Mouse (Mus musculus): ENCODE results near the gene Gm7694.

Gm7694 gene

DNA sequence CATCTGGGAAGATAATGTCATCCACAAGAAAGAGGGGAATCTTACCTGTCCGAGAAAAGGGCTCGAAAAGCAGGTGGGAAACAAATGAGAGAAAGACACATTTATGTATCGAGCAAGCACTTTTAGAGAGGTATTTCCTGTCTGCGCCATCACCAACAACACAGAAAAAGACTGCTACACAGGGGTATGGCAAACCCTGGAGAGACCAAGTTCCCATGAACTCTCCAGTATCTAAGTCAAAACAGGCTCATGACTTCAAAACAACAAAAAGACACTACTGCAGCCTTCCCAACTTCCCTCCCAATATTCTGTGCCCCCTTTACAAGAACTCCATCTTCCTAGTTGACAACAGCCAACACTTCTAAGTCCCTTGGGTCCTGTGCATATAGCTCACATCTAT lies at the start of gene Gm7694:
Gm7694 (minus strand) TSS at position 101 of the 400 bp plus-strand sequence.
- no peak for DNase-seq (ENCODE audit: low spot score in 2 of 2)

DNA sequence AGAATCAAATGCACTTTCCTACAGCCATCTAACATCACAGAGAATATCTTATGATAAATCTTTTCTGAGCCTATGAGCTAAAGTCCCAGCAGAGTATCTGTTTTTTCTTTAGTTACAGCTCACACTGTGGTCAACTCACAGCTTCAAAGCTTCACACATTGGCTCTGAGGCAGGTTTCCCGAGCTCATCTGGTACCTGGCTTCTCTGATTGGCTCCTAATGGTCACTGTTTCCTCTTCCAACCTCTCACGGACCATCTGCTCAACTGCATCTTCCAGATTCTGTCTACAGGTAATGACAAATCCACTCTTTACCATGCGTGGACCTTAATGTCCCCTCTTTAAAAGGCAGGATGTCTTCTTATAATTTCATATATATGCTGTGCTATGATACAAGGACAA lies 47.2 kb upstream of the Gm7694 start:
- no peak for DNase-seq (ENCODE audit: low spot score in 2 of 2)

DNA sequence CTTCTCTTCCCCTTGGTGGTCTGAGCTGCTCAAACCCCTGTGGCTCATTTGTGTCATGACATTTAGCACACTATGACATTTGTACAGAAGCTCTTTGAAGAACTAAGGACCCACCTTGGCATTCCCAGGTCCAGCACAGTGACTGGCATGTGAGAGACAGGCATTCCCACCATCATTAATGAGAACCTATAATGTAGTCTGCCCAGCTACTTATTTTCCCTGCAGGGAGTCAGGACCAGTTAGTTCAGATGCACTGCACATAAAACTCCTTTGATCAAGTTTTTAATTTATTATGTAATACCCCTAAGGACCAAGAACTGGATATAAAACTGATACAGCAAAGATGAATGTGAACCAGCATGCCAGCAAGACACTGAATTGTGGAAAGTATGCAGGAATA lies 44.9 kb upstream of the Gm7694 start:
- no peak for DNase-seq (ENCODE audit: low spot score in 2 of 2)

DNA sequence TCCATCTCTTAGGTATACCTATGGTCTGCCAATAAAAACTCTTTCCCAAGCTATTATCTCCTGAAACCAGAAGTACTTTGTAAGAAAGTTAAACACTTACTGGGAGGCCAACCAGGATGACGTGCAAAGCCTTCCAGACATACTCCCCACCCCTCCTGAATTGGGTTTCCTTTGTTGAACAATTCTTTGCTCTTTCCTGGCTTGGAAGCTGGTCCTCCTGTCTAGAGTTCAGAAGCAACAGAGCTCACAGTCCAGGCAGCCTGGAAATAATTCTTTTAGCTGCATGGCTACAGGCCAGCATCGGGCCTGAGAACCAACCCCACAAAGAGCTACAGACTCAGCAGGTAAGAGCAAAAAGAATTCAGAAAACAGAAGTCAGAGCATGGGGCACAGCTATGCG lies 40.1 kb upstream of the Gm7694 start:
- DNase-seq (ENCODE audit: low spot score in 2 of 2) = no peak

DNA sequence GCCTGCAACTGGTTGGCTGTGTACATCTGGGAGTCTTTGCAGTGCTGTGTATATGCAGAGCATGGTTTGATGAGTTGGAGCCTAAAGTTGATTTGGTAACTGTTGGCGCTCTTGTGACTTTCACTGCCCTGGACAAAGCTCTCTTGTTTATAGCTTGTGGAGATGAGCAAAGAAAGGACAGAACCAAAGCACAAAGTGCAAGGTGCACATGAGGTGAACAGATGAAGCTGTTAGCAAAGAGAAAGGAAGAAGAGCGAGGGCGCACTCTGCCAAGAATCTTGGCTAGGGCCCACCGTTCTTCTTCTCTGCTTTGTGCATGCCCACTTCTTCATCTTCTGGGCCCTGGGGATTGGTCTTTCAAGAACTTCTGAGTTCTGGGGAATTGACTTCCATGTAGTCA lies 37.8 kb upstream of the Gm7694 start:
- no peak for DNase-seq (ENCODE audit: low spot score in 2 of 2)

DNA sequence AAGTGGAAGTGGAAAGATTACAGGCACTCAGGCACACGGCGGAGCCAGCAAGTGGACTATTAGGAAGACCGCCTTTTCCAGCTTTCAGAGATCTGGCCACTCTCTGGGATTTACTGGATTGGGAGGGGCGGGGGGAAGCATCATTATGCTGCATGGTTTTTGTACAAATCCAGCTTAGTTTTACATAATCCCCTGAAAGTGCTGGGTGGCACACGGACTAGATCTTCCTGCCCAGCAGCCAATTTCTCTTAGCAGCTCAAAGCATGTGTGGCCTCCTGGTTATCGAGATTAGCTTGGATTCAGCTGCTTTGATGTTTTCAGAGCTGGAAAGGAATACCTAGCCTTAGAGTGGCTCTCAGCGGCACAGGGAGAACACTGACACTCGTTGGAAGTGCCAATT lies 36.9 kb upstream of the Gm7694 start:
- DNase-seq (ENCODE audit: low spot score in 2 of 2) = no peak

DNA sequence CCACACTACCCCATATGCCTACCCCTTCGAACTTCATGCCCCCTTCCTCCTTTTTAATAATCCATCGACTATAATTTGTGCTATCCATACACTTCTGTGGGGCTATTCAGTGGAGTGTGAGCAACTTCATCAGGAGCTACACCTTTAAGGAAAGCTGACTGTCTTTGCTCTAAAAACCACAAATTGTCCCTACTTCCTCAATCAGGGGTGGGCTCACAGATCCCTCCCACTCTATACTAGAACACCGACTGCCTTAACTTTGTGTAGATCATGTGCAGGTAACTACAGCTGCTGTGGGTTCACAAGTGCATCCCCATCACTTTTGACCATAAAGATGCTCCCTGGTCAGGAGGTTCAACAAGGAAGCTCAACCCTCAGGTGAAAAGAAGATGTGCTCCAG lies 33.8 kb upstream of the Gm7694 start:
- no peak for DNase-seq (ENCODE audit: low spot score in 2 of 2)

DNA sequence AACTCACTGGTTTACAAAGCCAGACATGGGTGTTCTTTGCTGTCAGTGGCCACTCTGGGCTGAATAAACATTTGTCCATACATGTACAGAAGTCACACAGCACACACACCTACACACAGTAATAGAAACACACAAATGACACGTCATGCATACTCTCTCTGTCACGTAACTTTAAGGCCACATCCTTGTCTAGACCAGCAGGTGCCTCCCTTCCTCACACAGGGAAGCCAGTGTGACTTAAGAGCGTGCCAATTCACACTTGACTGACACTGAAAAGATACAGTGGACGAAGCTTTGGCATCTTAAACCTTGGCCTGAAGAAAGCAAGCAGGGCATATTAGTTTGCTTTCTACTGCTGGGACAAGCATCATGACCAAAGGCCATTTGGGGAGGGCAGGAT lies 26.6 kb upstream of the Gm7694 start:
- no peak for DNase-seq (ENCODE audit: low spot score in 2 of 2)

DNA sequence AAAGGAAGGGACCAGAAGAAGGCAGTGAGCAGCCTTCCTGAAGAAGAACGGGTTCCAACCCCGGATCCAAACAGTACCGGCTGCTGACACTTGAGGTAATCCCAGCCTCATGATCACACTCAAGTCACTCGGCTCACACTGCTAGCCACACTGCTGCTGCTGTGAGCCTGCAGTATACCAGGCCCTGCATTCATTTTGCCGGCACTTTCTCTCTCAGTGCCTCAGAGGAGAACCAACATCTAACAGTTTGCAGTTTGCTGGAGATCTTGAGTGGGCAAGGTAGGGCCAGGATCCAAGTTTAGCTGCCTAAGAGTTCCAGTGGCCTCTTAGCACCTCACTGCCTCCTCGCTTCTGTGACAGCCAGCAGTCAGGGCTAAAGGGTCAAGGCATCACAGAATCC lies 25.8 kb upstream of the Gm7694 start:
- DNase-seq (ENCODE audit: low spot score in 2 of 2) = no peak

DNA sequence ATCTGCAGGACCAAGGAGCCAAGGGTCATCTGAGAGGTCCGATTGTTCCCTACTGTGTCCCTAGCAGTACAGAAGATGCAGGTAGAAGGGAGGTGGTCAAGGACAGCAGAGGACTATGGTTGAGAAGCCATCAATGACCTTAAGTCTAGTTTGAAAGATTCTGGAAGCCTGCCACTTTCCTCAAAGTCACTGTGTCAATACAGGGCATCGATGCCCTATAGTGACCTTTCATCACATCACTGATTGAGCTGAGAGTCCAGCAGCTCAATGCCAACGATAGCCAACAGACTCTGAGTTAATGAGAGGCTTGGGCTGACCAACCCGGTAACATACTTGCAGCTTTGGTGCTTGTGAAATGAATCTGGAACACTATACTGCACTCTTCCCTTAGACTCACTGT lies 19.1 kb upstream of the Gm7694 start:
- DNase-seq (ENCODE audit: low spot score in 2 of 2) = no peak

DNA sequence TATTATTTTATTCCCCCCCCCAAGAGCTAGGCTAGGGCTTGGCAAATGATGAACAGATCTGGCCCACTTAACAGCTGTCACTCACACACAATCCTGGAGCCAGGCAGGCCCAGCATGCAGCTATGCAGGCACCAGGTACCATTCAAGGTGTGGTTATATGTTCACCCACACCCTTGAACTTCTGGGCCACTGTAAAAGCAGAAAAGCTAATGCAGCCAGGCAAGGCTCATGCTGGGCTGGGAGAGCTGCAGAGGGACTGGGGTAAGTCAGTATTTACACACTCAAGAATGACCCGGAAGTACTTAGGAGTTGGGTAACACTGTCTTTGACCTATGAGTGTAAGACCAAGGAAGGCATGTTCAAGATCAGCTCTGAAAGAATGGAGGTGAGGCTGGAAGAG lies 18.2 kb upstream of the Gm7694 start:
- no peak for DNase-seq (ENCODE audit: low spot score in 2 of 2)

DNA sequence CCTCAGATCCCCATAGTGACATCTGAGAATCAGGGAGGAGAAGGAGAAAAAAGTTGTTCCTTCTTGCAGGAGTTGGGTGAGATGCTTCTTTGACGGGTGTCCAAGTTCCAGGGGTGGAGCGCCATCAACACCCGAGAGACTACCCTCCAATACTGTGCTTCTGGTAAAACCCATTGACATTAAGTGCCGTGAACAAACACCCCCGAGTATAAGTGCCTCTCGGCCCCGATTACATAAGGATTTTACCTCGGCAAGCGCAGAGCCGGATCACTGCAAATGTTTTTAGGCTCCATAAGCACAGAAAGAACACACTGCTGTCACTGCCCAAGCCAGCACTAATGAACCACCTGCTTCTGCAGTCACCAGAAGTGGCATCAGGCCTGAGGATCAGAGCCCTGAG lies 16.9 kb upstream of the Gm7694 start:
- no peak for DNase-seq (ENCODE audit: low spot score in 2 of 2)

DNA sequence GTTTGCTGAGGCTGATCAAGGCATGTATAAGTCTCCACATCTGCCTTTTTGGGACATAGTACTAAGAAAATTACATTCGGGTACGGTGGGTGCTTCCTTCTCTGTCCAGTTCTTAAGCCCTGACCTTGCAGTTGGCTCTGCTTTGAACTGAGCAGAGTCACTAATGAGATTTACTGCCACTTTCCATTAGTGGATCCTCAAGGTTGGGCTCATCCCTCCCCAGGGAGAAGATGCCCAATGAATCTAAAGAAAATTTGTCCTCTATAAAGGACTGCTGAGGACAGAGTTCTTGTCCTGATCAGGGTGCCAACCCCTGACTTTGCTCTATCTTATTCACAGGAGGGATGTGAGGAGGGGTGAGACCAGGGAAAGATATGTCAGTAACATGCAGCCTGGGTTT lies 15.9 kb upstream of the Gm7694 start:
- DNase-seq (ENCODE audit: low spot score in 2 of 2) = no peak

DNA sequence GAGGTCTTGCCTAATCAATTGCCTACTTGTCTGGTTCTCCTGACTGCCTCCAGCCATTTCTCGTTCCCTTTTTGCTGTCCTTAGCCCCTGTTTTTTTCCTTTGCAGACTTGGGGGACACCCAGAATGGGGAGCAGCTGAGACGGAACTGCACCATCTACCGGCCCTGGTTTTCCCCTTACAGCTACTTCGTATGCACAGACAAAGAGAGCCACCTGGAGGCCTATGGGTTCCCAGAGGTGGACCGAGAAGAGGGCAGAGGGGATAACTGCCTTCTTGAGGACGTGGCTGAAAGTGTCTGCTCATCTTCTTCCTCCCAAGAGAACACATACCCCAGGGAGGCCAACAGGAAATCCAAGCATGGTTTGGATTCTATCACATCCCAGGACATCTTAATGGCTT lies 5.3 kb upstream of the Gm7694 start:
- DNase-seq (ENCODE audit: low spot score in 2 of 2) = no peak

DNA sequence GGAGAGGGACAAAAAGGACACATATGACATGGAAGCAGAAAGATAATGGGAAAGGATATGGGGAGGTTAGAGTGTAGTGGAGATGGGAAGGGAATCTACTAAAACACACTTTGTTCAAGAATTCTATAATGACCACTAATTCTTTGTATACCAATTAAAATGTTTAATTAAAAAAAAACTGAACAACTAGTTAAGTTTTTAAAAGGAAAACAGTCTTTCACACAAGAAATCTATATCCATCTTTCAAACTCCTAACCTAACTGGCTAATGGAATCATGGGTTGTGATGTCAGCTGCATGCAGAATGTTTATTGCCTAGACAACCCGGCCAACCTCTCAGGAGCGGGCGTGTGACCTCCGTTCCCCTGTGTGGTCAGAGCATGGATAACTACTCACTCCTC lies 2.4 kb upstream of the Gm7694 start, which contains the start of gene Spata46:
Spata46 (plus strand) TSS at position 301 of the 400 bp plus-strand sequence.
- no peak for DNase-seq (ENCODE audit: low spot score in 2 of 2)

DNA sequence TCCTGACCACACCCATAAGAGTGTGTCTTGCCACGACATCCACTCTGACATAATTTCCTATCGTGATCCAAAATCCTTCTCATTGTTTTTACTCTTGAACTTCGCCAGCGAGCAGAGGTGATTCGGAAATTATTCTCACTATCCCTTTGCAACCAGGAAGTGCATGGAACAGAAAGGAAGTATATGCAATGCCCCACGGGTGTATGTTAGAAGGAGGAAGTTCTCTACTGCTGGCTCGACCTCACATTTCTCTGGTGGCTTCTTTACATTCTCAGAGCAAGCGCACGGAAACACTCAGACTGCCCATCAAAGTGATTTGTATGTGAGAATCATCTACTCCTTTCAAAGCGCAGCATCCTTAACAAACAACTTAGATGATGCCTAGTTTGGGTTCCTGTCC lies 1.1 kb downstream of the Gm7694 start:
- no peak for DNase-seq (ENCODE audit: low spot score in 2 of 2)

DNA sequence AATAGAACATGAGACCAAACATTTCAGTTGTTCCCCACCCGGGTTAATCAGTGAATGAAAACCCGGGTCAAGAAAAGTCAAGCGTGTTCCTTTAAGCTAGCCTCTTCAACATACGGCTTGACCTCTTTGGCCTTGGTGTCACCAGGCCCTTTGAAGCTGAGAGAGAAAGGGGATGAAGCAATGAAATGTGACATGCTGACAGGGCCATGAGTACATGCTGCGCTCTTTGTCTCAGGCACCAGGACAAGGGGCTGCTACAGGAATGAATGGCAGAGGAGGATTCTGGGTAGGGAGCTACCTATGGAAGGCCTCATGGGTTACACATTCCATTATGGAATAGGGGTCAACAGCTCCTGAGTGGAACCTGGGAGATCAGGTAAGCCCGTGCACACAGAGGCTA lies 3.0 kb downstream of the Gm7694 start:
- DNase-seq (ENCODE audit: low spot score in 2 of 2) = no peak

DNA sequence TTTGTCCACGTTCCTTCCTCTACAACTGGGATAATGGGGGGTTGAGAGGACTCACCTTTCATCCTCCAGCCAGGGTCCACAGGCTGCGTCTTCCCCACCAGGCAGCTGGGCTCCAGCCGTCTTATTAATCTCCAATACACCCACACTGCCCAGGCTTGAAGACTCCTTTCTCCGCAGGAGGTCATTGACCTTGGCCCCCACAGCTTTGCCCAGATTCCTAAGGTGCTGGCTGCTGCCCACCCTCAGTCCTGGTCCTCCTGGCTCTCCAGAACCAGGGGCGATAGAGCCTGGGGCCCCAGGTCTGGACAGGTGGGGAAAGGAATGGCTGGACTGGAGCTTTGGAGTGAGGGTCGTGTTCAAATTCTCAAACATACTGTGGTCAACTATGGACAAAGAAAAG lies 3.7 kb downstream of the Gm7694 start:
- DNase-seq (ENCODE audit: low spot score in 2 of 2) = no peak

DNA sequence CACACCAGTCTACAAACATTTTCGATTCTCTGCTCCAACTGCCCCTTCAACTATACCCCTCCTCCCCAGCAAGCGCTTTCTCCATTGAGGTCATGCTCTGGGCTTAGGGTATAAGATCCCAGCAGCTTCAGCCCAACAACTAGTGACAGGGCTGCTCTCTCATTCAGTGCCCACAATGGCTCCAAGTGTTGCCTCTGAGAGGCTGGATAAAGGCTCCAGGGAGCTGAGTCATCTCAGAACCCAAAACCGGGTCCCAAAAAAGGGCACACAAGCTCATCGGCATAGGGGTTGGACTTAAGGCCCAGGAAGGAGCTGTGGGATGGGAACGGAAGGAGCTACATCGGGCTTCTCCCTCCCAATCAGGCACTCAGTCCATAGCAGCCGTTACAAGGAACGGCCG lies 4.4 kb downstream of the Gm7694 start:
- DNase-seq (ENCODE audit: low spot score in 2 of 2) = no peak

DNA sequence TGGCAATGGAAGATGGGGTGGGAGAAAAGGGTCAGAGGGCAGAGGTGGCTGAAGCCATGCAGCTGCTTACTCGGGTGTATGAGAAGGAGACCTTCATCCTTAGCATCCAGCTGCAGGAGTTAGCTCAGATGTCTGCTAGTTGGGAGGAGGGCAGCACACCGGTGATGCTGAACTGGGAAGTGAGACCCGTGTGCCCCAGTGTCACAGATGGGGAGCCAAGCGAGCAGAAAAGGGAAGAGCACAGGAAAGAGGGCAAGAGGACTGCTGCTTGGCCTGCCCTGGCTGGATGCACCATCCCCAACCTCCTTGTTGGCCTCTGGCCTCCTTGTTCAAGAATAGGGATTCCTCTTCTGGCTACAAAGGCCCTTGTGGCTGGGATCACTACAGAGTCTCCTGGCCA lies 6.6 kb downstream of the Gm7694 start:
- DNase-seq (ENCODE audit: low spot score in 2 of 2) = no peak

DNA sequence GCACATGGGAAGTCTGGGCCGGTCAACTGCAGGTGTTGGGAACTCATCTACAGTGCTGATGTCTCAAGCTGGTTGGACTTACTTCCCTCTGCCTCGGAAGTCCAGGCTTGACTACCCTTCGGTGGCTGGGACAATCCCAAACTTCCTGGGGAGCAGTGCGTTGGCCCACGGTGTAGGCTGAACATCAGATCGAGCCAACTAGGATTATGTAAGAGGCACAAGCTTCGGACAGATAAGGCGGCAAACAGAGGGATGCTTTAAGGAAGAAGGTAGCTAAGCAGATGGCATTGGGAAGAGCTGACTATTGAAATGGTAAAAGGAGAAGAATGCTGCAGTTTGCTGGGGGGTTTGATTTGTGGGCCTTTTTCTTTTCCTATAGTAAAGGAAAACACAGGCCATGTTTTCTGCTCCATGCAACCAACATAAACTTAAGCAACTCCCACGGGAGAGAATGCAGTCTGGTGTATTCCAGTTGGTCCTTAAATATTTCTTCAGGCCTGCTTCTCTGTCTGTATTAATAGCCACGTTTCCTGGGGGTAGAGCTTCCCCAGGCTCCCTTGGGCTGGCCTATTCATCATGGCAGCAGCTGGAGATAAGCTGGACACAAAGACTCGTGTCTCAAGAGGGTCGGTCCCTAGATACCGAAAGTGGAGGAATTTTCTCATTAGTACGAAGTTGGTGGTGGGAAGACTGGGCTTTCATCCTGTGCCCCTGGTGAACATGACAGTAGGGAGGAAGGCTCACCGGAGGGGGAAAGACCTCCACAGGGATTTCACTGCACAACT lies 11.2 kb downstream of the Gm7694 start:
- DNase-seq (ENCODE audit: low spot score in 2 of 2) = no peak

DNA sequence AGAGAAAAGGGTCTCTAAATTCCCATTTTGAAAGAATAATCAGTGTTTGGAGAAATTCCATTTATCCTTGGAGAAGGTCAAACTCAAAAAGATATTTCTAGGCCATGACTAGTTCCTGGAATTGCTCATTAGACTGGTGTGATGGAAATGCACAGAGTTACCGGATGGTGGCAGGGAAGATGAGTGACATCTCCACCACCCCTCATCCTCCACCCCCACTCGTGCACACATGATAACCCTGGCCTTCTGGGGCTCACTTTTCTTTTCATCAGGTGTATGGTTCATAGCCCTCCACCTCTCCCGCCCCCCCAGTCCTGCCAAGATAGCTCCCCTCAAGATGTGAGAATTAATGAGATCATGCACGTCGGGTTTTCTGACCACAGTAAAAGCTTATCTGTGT lies 12.9 kb downstream of the Gm7694 start:
- no peak for DNase-seq (ENCODE audit: low spot score in 2 of 2)

DNA sequence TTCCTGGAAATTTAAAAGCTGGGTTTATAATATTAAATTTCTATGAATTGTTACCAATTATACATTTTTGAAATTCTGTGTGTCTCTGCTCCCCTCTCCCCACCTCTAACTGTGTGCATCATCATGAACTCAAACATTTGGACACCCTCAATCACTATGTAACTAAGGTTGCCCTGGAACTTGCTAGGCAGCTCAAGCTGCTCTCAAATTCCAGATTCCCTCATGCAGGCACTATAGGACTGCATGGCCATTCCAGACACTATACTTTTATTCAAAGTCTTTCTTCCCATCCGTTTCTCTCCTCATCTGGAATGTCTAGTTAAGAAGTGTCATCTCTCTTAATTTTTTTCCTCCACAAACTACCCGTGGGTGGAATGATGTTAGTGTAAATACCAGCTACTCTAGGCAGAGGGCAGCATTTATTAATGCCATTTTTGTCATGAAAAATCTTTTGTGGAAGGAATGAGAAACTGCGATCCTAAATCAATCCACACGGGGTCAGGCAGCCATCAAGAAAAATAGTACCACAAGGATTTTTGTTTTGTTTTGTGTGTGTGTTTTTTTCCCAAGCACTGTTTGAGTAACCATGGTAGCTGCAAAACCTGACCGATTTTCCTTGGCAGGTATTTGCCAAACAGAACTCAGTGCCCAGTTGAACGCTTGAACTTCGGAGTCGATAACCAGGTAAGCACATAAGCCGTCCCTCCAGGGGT lies 13.7 kb downstream of the Gm7694 start:
- DNase-seq (ENCODE audit: low spot score in 2 of 2) = no peak
